Mouse (Mus musculus) limb, embryonic 12.5 days (tissue): ENCODE results near the gene Sgms1. TPM values are rescaled to one million over a fixed set of nuclear protein-coding genes. Genes with fewer than 3 reads are reported as not detected.

Experiments
- ATAC-seq: fragments of 200-750 bp; cut with Nextera tagmentation; 2 replicates; pipeline ENCODE4 v1.8.0; 2017; ENCODE audit warnings: low read depth, moderate TSS enrichment; ENCODE audit not compliant: insufficient number of reproducible peaks, insufficient read depth, low FRiP score, low TSS enrichment
- H3K27ac ChIP-seq: fragments of 300-500 bp; sonication (generic); 2 replicates; pipeline ENCODE4 v1.5.1; 2016; ENCODE audit warnings: mild to moderate bottlenecking, moderate library complexity
- H3K27me3 ChIP-seq: fragments of 300-500 bp; sonication (generic); 2 replicates; pipeline ENCODE4 v1.6.1; 2016; ENCODE audit warnings: mild to moderate bottlenecking, moderate library complexity
- H3K36me3 ChIP-seq: fragments of 300-500 bp; sonication (generic); 2 replicates; pipeline ENCODE4 v1.6.1; 2016; ENCODE audit warnings: mild to moderate bottlenecking, moderate library complexity
- H3K4me1 ChIP-seq: fragments of 300-500 bp; sonication (generic); replicated peaks from 2 replicates; pipeline ENCODE4 v1.6.1; 2016
- H3K4me2 ChIP-seq: fragments of 300-500 bp; sonication (generic); 2 replicates; pipeline ENCODE4 v1.6.1; 2016; ENCODE audit warnings: mild to moderate bottlenecking, moderate library complexity
- H3K4me3 ChIP-seq: fragments of 300-500 bp; sonication (generic); replicated peaks from 2 replicates; pipeline ENCODE4 v1.5.1; 2016; ENCODE audit warnings: mild to moderate bottlenecking
- H3K9ac ChIP-seq: fragments of 300-500 bp; sonication (generic); replicated peaks from 2 replicates; pipeline ENCODE4 v1.6.1; 2016; ENCODE audit warnings: mild to moderate bottlenecking, moderate library complexity
- H3K9me3 ChIP-seq: fragments of 300-500 bp; sonication (generic); 2 replicates; pipeline ENCODE4 v1.6.1; 2016; ENCODE audit warnings: mild to moderate bottlenecking, moderate library complexity
- WGBS: fragments of 180-500 bp; shearing (Covaris S2); methylation state at CpG from one replicate; pipeline ENCODE4 v1.1.7; 2016; 5-methylcytosine and 5-hydroxymethylcytosine counted together
- polyA plus RNA-seq: library from polyadenylated mRNA; unstranded; fragments of >200 nt; fragmentation: Nextera tagmentation; extraction: Ambion mirVana; gene quantifications from 2 replicates; pipeline ENCODE4 v1.2.1, GENCODE M21; 2016

The Sgms1 gene
- polyA plus RNA-seq, 1 experiment from 2014 or later, result 21.6 TPM

DNA sequence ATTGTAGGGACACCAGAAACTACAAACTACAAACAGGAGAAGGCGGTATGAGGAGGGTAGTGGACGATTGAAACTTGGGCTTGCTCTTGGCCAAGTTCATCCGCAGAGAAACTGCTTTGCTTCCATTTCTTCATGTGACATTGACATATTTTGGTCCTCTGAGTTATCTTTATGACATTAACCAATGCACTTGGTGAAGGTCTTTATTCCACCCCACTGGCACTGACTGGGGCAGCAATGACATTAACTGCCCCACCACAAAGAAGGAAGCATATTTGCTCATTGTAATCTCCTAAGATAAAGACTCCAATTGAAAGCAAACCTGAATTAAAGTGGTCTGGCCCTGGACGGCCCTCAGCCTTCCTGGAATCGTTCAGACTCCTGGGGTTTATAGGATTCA is 100.6 kb downstream of the Sgms1 start:
- no peak overlapping the region for H3K4me2 ChIP-seq
- peaks cover 37% of the 10 kb centered on the region for H3K4me1 ChIP-seq
- no peaks in the 10 kb centered on the region for H3K36me3 ChIP-seq
- no peak for ATAC-seq
- no peak overlapping the region for H3K27ac ChIP-seq
- no peaks in the 10 kb centered on the region; the same call in 1 of the 2 replicates for H3K27me3 ChIP-seq
- no peak overlapping the region for H3K4me3 ChIP-seq
- H3K9ac ChIP-seq, result no peak overlapping the region
- 46% methylated on average over 5 of the region's 5 CpGs for WGBS
- no peaks in the 10 kb centered on the region for H3K9me3 ChIP-seq

DNA sequence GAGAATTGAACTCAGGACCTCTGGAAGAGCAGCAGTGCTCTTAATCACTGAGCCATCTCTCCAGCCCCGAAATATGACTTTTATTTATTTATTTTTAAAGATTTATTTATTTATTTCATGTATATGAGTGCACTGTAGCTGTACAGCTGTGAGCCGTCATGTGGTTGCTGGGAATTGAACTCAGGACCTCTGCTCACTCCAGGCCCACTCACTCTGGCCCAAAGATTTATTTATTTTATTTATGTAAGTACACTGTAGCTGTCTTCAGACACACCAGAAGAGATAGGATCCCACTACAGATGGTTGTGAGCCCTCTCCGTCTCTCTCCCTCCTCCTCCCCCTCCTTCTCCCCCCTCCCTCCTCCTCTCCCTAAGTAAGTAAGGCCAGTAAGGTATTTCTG is 101.7 kb downstream of the Sgms1 start:
- no peaks in the 10 kb centered on the region for H3K9me3 ChIP-seq
- 88% methylated on average over 3 of the region's 3 CpGs for whole genome bisulfite sequencing
- no peak for ATAC-seq

DNA sequence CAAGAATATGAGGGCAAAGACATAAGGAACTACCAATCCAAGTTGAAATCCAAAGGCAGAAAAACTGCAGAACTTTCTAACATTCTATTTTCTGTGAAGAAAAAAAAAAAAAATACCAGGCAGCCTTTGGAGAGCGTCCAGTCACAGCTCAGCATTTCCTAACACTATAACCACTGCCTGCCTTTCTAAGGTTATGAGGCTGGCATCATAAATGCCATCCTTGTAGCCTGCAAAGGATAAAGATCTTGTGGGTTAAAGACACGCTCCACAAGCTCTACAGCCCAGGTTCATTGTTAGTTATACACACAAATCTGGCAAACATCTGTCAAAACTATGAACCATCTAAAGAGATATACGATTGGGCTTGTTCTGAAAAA is 104.1 kb downstream of the Sgms1 start:
- Histone ChIP-seq H3K27ac (no peak overlapping the region), H3K4me3 (no peak overlapping the region), H3K36me3 (no peaks in the 10 kb centered on the region), H3K9me3 (no peaks in the 10 kb centered on the region), H3K4me2 (no peak overlapping the region), H3K4me1 (peaks cover 39% of the 10 kb centered on the region), H3K27me3 (no peaks in the 10 kb centered on the region), H3K9ac (no peak overlapping the region)
- WGBS, result 61% methylated on average over 3 of the region's 3 CpGs
- no peak for ATAC-seq

More for the DNA sequence above, 101.7 kb downstream of the Sgms1 start:
- no peak overlapping the region for H3K4me3 ChIP-seq
- H3K36me3 ChIP-seq, result no peaks in the 10 kb centered on the region
- no peak overlapping the region for H3K9ac ChIP-seq
- H3K4me2 ChIP-seq, result no peak overlapping the region
- no peaks in the 10 kb centered on the region; the same call in 1 of the 2 replicates for H3K27me3 ChIP-seq
- H3K4me1 ChIP-seq, result peaks cover 37% of the 10 kb centered on the region
- no peak overlapping the region for H3K27ac ChIP-seq

DNA sequence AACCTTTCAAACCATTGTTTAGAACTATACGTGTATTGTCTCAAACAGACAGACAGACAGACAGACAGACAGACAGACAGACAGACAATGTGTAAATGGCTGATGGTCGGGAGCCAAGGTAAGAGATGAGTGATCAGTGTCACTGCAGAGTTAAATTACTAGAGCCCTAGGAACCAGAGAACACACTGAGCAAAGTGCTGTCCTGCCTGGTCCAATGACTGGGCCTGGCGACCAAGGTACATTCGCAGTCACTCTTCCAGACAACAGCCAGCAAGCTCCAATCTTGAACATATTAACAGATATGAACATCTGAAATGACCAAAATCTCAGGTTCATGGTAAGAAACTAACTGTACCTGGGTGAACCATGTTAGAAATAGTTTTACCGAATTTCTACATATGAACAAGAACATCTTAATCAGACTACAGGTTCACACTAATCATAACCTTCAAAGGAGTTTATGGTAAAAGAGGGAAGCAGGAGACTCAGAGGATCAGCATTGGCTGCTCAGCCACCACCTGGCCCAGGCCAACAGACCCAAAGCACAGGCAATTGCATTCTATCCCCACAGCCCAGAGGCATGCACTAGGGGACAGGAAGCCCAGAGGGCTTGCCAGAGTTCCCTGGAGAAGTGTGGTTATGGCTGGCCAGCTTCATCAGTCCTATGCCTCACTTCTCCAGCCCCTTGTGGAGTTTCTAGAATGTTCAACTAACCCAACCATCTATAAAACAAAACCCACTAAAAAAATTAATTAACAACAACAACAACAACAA is 104.6 kb downstream of the Sgms1 start:
- no peak for ATAC-seq
- WGBS, result 89% methylated on average over 5 of the region's 5 CpGs
- H3K36me3 ChIP-seq, result no peaks in the 10 kb centered on the region

DNA sequence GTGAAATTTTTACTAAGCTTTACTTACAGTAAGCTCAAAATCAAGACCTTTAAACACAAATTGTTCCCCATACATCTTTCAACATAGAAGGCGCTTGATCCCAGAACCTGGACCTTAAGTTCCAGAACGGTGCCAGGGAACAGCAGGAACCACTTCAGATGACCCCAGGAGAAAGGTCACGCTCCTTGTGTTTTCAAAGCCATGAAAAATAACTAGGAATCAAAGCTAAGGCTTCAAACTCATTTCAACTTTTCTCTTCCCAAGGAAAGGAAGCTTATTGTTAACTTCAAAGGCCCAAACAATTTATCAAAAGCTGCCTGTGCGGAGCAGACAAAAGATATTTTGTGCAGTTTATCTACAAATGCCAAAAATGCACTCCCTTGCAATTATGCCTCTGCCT is 107.6 kb downstream of the Sgms1 start:
- H3K9ac ChIP-seq, result no peak overlapping the region
- H3K27ac ChIP-seq, result no peak overlapping the region

More for the DNA sequence above, 104.6 kb downstream of the Sgms1 start:
- Histone ChIP-seq H3K27ac (0 out of 2 replicates have a peak overlapping the region, but pooled peaks have one; percentile 4), H3K9ac (no peak overlapping the region), H3K4me2 (no peak overlapping the region), H3K4me1 (peaks cover 44% of the 10 kb centered on the region), H3K27me3 (no peaks in the 10 kb centered on the region), H3K9me3 (no peaks in the 10 kb centered on the region), H3K4me3 (no peak overlapping the region)

DNA sequence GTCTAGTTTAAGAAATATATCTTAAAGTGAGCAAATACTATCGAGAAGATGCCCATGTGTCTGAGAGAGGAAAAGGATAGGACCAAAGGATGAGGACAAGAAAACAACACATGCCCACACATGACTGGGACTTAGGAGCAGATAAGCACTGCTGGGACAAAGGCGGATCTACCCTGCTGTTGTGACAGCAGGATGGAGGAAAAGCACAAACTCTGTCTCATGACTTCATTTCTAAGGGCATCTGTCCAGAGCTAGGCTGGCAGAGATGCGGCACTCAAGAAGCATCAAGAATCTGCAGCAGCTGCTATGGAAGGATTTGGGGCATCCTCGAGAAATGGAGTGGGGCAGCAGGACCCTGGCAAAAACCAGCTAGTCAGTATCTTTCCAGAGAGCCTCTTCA is 109.1 kb downstream of the Sgms1 start:
- WGBS, result 81% methylated on average over 4 of the region's 4 CpGs
- Histone ChIP-seq H3K4me2 (no peak overlapping the region), H3K27ac (no peak overlapping the region), H3K4me1 (peaks cover 34% of the 10 kb centered on the region), H3K9me3 (no peaks in the 10 kb centered on the region), H3K27me3 (no peaks in the 10 kb centered on the region), H3K36me3 (no peaks in the 10 kb centered on the region), H3K4me3 (no peak overlapping the region), H3K9ac (no peak overlapping the region)
- ATAC-seq, result no peak

More for the DNA sequence above, 107.6 kb downstream of the Sgms1 start:
- Histone ChIP-seq H3K27me3 (no peaks in the 10 kb centered on the region), H3K9me3 (no peaks in the 10 kb centered on the region), H3K36me3 (no peaks in the 10 kb centered on the region), H3K4me3 (no peak overlapping the region), H3K4me1 (peaks cover 37% of the 10 kb centered on the region), H3K4me2 (no peak overlapping the region)
- no peak for ATAC-seq
- WGBS, result 66% methylated on average over 4 of the region's 4 CpGs

DNA sequence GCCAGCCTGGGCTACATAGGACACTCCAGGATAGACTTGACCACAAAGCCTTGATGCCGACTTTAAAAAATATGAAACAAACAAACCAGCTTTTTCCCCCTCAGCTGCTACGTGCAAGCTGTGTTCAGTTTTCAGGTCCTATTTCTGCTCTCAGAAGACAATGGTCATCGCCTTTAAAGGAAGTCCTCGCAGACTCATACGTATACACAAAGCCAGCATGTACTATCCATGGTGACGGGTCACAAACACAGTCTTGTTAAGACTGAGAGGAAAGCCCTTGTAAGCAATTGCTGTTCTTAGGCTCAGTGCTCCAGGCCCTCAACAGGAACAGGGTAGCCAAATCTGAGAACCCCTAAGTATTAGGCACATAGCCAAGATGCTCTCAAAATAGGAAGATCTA is 110.1 kb downstream of the Sgms1 start:
- Histone ChIP-seq H3K9ac (no peak overlapping the region), H3K4me1 (peaks cover 26% of the 10 kb centered on the region), H3K36me3 (no peaks in the 10 kb centered on the region), H3K27me3 (no peaks in the 10 kb centered on the region), H3K4me2 (no peak overlapping the region), H3K27ac (no peak overlapping the region), H3K4me3 (no peak overlapping the region), H3K9me3 (no peaks in the 10 kb centered on the region)
- 90% methylated on average over 6 of the region's 6 CpGs for WGBS
- ATAC-seq, result no peak

DNA sequence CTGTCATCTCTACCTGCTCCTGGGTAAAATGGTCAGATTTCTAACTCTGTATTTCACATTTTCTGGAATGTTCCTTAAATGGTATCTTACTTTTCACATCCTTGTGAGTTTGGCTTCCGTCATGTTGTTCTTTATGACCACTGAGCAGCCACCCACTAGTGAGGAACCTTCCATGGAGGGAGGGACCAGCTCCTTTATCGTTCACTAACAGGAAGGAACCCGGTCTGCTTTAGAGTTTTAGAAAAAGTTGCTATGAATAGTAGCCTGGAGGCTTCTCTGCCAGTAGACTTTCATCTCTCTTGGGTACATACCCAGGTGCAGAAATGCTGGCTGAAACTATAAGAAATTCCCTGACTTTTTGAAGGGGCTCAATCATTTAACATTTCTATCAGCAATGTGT is 111.6 kb downstream of the Sgms1 start:
- no peaks in the 10 kb centered on the region for H3K36me3 ChIP-seq
- no peak overlapping the region for H3K9ac ChIP-seq
- WGBS, result 82% methylated on average over 3 of the region's 3 CpGs
- no peak overlapping the region for H3K4me3 ChIP-seq
- H3K27me3 ChIP-seq, result no peaks in the 10 kb centered on the region
- ATAC-seq, result no peak
- H3K9me3 ChIP-seq, result no peaks in the 10 kb centered on the region
- H3K4me2 ChIP-seq, result no peak overlapping the region
- peaks cover 31% of the 10 kb centered on the region for H3K4me1 ChIP-seq
- H3K27ac ChIP-seq, result no peak overlapping the region

DNA sequence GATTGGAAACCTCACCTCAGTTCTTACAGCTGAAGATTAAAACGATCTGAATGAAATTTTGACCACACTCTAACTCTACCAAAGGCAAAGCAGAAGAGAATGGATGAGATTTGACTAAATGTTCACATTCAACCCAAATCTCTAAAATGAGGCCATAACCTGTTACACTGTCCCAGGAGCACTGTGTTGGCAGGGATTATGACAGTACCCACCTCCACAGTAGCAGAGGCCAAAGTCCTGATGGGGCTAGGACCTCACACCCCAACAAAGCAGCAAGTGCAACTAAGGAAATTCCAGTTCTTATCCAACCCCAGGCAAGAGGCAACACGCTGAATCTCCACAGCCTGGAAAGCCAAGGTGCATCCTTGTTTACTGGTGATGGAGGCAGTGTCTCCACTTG is 112.2 kb downstream of the Sgms1 start:
- H3K9ac ChIP-seq, result no peak overlapping the region
- H3K4me2 ChIP-seq, result no peak overlapping the region
- WGBS, result 95% methylated on average over 2 of the region's 2 CpGs
- no peaks in the 10 kb centered on the region for H3K27me3 ChIP-seq
- no peak overlapping the region for H3K4me3 ChIP-seq
- peaks cover 35% of the 10 kb centered on the region for H3K4me1 ChIP-seq
- no peaks in the 10 kb centered on the region for H3K9me3 ChIP-seq
- no peak for ATAC-seq
- no peaks in the 10 kb centered on the region for H3K36me3 ChIP-seq
- no peak overlapping the region for H3K27ac ChIP-seq

DNA sequence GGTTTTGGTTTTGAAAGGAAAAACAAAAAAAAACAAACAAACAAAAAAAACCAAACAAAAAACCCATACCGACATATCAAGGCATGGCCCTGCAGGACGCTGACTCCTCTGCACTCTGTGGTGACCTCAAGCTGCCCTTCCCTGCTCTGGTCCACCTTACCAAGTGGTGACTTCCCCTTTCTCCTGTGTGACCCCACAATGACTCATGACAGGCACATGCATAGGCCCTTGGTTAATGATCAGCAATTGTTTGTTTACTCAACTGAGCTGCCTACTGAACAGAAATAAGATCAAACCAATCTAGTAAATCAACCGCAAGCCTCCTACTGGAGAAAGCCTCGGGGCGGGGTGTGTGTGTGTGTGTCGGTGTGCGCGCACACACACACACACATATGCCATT is 112.7 kb downstream of the Sgms1 start:
- WGBS, result 86% methylated on average over 8 of the region's 8 CpGs
- Histone ChIP-seq H3K27ac (no peak overlapping the region), H3K4me1 (peaks cover 33% of the 10 kb centered on the region), H3K4me2 (no peak overlapping the region), H3K9ac (no peak overlapping the region), H3K27me3 (no peaks in the 10 kb centered on the region), H3K4me3 (no peak overlapping the region), H3K36me3 (no peaks in the 10 kb centered on the region), H3K9me3 (no peaks in the 10 kb centered on the region)
- no peak for ATAC-seq

DNA sequence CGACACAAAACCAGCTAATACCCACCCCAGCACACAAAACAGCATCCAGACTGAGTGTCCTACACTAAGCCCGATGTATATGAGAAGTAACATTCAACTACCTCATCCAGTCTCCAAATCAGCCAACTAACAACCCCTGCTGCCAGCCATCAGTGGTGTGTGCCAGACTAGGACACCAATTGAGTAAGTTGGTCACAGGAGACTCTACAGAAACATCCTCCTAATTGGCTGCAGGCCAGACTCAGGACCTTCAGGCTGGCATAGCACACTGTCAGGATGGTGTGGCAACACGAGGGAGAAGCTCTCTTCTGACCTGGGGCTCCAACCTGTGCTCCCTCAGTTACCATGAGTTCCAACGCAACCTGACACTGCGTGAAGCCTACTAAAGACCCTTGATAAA is 113.3 kb downstream of the Sgms1 start:
- 86% methylated on average over 5 of the region's 5 CpGs for WGBS

More for the DNA sequence above, 113.3 kb downstream of the Sgms1 start:
- H3K9ac ChIP-seq, result no peak overlapping the region
- H3K4me1 ChIP-seq, result peaks cover 30% of the 10 kb centered on the region
- no peak overlapping the region for H3K27ac ChIP-seq
- no peaks in the 10 kb centered on the region for H3K9me3 ChIP-seq
- no peak overlapping the region for H3K4me2 ChIP-seq
- H3K27me3 ChIP-seq, result no peaks in the 10 kb centered on the region
- ATAC-seq, result no peak
- H3K4me3 ChIP-seq, result no peak overlapping the region
- no peaks in the 10 kb centered on the region for H3K36me3 ChIP-seq
